Mouse (Mus musculus) adrenal gland, postnatal 25 days (tissue): ENCODE measurements around the gene Wdr34. TPM values are rescaled to one million over a fixed set of nuclear protein-coding genes. Genes with fewer than 3 reads are reported as not detected.

Source experiments
- DNase-seq: peaks from one replicate; pipeline ENCODE4 v3.0.0; 2021; ENCODE audit warnings: mixed read lengths
- microRNA-seq, 2 experiments: library from miRNA; unstranded; fragments of <30 nt; microRNA quantifications; one replicate each; pipeline ENCODE4 v1.2.0; 2021
- total RNA-seq: library from RNA; stranded (reverse); gene quantifications from 2 replicates; pipeline ENCODE4 v1.2.3, GENCODE M21; 2021

Wdr34 gene
- total RNA-seq, 1 experiment from 2014 or later: 26.6 TPM

GRCm38 (mm10) chr2:30032244-30032846, 16.3 kb downstream of the Wdr34 start:
- DNase-seq: no peak

- DNase-seq: no peak
These were observed 21.7 kb downstream of the Wdr34 start for GRCm38 (mm10) chr2:30026997-30027396.

- no peak for DNase-seq
These were observed 23.2 kb downstream of the Wdr34 start for GRCm38 (mm10) chr2:30025454-30025853.

GRCm38 (mm10) chr2:30014326-30014966, 34.2 kb downstream of the Wdr34 start:
- peak; percentile 32 for DNase-seq

- DNase-seq: peak; percentile 63
These were observed 37.8 kb downstream of the Wdr34 start for GRCm38 (mm10) chr2:30010840-30011281.

GRCm38 (mm10) chr2:30009101-30009500, 39.6 kb downstream of the Wdr34 start:
- DNase-seq: no peak

- DNase-seq: no peak
These were observed 56.7 kb downstream of the Wdr34 start for GRCm38 (mm10) chr2:29991962-29992361.

Small RNA genes within 50 kb of the gene (microRNA-seq; reads per million reads assigned to microRNA genes)
- gene Mir6997: 0 to 0.69 reads per million in 2 experiments

Other genes with a start within 250 kb of the Wdr34 start
- 40.9 and 42.2 TPM in 2 replicates for gene Slc27a4, start 246.2 kb downstream of the Wdr34 start, total RNA-seq
- 27.4 and 39.2 TPM in 2 replicates for gene Urm1, start 228.8 kb downstream of the Wdr34 start, total RNA-seq
- gene Cercam, start 179.7 kb downstream of the Wdr34 start, total RNA-seq: 11.3 and 11.6 TPM in 2 replicates
- gene Odf2, start 159.7 kb downstream of the Wdr34 start, total RNA-seq: 51.0 and 66.3 TPM in 2 replicates
- gene Gle1, start 113.5 kb downstream of the Wdr34 start, total RNA-seq: 39.1 and 41.9 TPM in 2 replicates
- gene Sptan1, start 83.3 kb downstream of the Wdr34 start, total RNA-seq: 206 and 225 TPM in 2 replicates
- 244 and 253 TPM in 2 replicates for gene Set, start 8.5 kb upstream of the Wdr34 start, total RNA-seq
- gene Pkn3, start 28.8 kb upstream of the Wdr34 start, total RNA-seq: 7.6 and 8.6 TPM in 2 replicates
- gene Zdhhc12, start 44.8 kb upstream of the Wdr34 start, total RNA-seq: 26.0 and 27.4 TPM in 2 replicates
- 40.0 and 51.7 TPM in 2 replicates for gene Zer1, start 75.7 kb upstream of the Wdr34 start, total RNA-seq
- gene Tbc1d13, start 84.9 kb upstream of the Wdr34 start, total RNA-seq: 54.0 and 71.3 TPM in 2 replicates
- gene Endog, start 122.6 kb upstream of the Wdr34 start, total RNA-seq: 29.5 and 34.8 TPM in 2 replicates
- gene Spout1, start 129.6 kb upstream of the Wdr34 start, total RNA-seq: 25.9 and 28.7 TPM in 2 replicates
- 25.7 and 28.7 TPM in 2 replicates for gene Kyat1, start 157.0 kb upstream of the Wdr34 start, total RNA-seq
- gene Lrrc8a, start 188.8 kb upstream of the Wdr34 start, total RNA-seq: 51.1 and 52.2 TPM in 2 replicates
- 1.5 and 2.9 TPM in 2 replicates for gene Gm28035, start 191.7 kb upstream of the Wdr34 start, total RNA-seq
- gene Phyhd1, start 217.3 kb upstream of the Wdr34 start, total RNA-seq: 9.6 and 18.1 TPM in 2 replicates
- gene Gm28038, start 232.2 kb upstream of the Wdr34 start, total RNA-seq: not detected in 2 replicates
- 39.7 and 47.3 TPM in 2 replicates for gene Dolk, start 237.5 kb upstream of the Wdr34 start, total RNA-seq
- gene Nup188, start 237.5 kb upstream of the Wdr34 start, total RNA-seq: 38.0 and 38.9 TPM in 2 replicates